Mouse (Mus musculus): ENCODE results near the gene Edem3. TPM values are rescaled to one million over a fixed set of nuclear protein-coding genes. Genes with fewer than 3 reads are reported as not detected.

Edem3 gene
- polyA plus RNA-seq, 2 experiments = 18.6 to 27.0 TPM

DNA sequence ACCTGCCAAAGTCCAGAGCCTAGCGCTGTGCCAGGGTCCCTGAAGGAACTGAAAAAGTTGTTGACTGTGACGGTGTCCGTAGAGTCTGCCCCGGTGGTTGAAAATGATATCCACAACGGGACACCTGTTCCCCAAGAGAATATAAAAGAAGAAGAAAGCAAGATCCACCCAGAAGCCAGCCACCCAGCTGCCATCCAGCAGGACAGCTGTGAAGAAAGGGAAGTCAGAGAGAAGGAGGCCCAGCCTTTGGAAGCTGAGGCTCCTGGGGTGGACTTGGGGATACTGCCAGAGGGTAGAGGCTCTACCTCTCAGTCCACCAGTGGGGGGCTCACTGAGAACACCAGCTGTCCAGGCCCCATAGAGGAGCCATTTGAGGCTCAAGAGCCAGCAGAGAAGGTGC is 37.5 kb upstream of the Edem3 start:
- Histone ChIP-seq H3K9me3 (ENCODE audit: control insufficient read depth, low read length) (no peaks in the 10 kb centered on the region), H3K4me1 (ENCODE audit: control insufficient read depth, insufficient read depth, low read length) (0 out of 2 replicates have a peak, but pooled peaks cover 4% of the 10 kb centered on the region), H3K4me3 (replicated peaks; ENCODE audit: low read length) (no peak overlapping the region), H3K9ac (ENCODE audit: low read depth, low read length, severe bottlenecking) (no peak overlapping the region), H3K27ac (replicated peaks; ENCODE audit: low read depth, low read length) (no peak overlapping the region), H3K36me3 (ENCODE audit: control insufficient read depth, insufficient read depth, low read length) (no peaks in the 10 kb centered on the region), H3K4me2 (replicated peaks; ENCODE audit: low read depth, low read length, severe bottlenecking) (no peak overlapping the region), H3K27me3 (ENCODE audit: control insufficient read depth, insufficient read depth, low read length) (no peaks in the 10 kb centered on the region)
- WGBS = 94% methylated on average over 5 of the region's 5 CpGs
- no peak for TF ChIP-seq POLR2A (IDR thresholded peaks at IDR 0.05; ENCODE audit: borderline replicate concordance, extremely low read depth, insufficient read depth, insufficient read length)
- no peak for DNase-seq (ENCODE audit: low spot score)
- ATAC-seq (ENCODE audit: low FRiP score, low read depth) = no peak

DNA sequence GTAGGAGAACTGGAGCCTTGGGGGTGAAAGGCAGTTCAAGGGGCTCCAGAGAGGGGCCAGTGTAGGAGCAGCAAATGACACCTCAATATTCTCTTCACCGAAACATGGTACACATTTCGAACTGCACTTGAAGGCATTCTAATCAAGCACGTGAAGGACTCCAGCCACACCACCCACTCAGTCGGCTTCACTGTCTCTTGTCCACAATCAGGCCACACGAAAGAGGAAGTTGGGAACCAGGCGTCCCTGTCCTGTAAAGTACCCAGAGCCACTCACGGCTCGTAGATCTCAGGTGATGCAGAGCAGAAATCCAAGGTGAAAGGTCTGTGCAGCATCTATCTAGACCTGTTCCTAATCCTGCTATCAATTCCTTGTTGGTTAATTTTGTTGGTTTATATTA is 36.6 kb upstream of the Edem3 start:
- DNase-seq (ENCODE audit: low spot score) (no peak), ATAC-seq (ENCODE audit: low FRiP score, low read depth) (no peak)
- 0 out of 2 replicates have a peak, but pooled peaks cover 4% of the 10 kb centered on the region for H3K4me1 ChIP-seq (ENCODE audit: control insufficient read depth, insufficient read depth, low read length)
- no peak for TF ChIP-seq POLR2A (IDR thresholded peaks at IDR 0.05; ENCODE audit: borderline replicate concordance, extremely low read depth, insufficient read depth, insufficient read length)
- 80% methylated on average over 8 of the region's 8 CpGs for WGBS
- H3K9ac ChIP-seq (ENCODE audit: low read depth, low read length, severe bottlenecking) = no peak overlapping the region
- no peaks in the 10 kb centered on the region for H3K27me3 ChIP-seq (ENCODE audit: control insufficient read depth, insufficient read depth, low read length)
- H3K4me3 ChIP-seq (replicated peaks; ENCODE audit: low read length) = no peak overlapping the region
- no peaks in the 10 kb centered on the region for H3K36me3 ChIP-seq (ENCODE audit: control insufficient read depth, insufficient read depth, low read length)
- H3K9me3 ChIP-seq (ENCODE audit: control insufficient read depth, low read length) = no peaks in the 10 kb centered on the region
- H3K4me2 ChIP-seq (replicated peaks; ENCODE audit: low read depth, low read length, severe bottlenecking) = no peak overlapping the region
- no peak overlapping the region for H3K27ac ChIP-seq (replicated peaks; ENCODE audit: low read depth, low read length)

DNA sequence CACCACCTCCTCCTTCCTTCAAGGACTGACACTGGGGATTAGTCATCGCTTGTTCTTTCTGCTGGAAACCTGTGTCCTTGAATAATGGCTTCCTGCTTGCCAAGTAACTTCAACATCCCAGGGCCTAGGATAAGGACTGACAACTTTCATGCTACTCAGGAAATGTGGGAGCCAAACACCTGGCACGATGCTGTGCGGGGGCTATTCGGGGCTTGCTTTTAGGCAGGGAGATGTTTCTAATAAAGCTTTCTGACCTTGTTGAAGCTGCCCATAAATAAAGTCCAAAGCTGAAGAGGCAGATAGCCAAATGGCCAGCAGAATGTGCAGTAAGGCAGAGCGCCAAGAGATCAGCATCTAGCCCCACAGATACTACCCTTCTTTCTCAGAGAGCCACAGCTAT is 35.3 kb upstream of the Edem3 start:
- Histone ChIP-seq H3K4me1 (ENCODE audit: control insufficient read depth, insufficient read depth, low read length) (0 out of 2 replicates have a peak, but pooled peaks cover 4% of the 10 kb centered on the region), H3K9ac (ENCODE audit: low read depth, low read length, severe bottlenecking) (no peak overlapping the region), H3K9me3 (ENCODE audit: control insufficient read depth, low read length) (no peaks in the 10 kb centered on the region), H3K27ac (replicated peaks; ENCODE audit: low read depth, low read length) (no peak overlapping the region), H3K4me2 (replicated peaks; ENCODE audit: low read depth, low read length, severe bottlenecking) (no peak overlapping the region), H3K27me3 (ENCODE audit: control insufficient read depth, insufficient read depth, low read length) (no peaks in the 10 kb centered on the region), H3K36me3 (ENCODE audit: control insufficient read depth, insufficient read depth, low read length) (no peaks in the 10 kb centered on the region), H3K4me3 (replicated peaks; ENCODE audit: low read length) (no peak overlapping the region)
- 55% methylated on average over 5 of the region's 5 CpGs for WGBS
- no peak for TF ChIP-seq POLR2A (IDR thresholded peaks at IDR 0.05; ENCODE audit: borderline replicate concordance, extremely low read depth, insufficient read depth, insufficient read length)
- ATAC-seq (ENCODE audit: low FRiP score, low read depth) (no peak), DNase-seq (ENCODE audit: low spot score) (no peak)

DNA sequence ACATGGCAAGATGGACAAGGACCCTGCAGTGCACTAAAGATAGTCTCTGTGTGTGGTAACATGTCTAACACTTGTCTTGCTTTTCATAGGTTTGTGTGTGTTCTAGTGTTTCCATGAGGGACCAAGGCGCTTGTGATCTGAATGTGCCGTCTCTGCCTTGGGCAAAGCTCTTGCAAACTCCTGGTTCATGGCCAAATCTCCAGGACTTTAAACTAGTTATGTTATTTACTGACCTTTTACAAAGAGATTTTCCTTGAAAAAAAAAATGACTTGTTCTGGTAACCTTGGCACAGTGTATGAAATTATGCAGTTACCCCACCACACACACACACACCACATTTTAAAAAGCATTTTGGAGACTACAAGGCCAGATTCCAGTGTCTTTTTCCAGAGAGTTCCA is 34.6 kb upstream of the Edem3 start:
- ATAC-seq (ENCODE audit: low FRiP score, low read depth) (no peak), DNase-seq (ENCODE audit: low spot score) (no peak)
- no peak for TF ChIP-seq POLR2A (IDR thresholded peaks at IDR 0.05; ENCODE audit: borderline replicate concordance, extremely low read depth, insufficient read depth, insufficient read length)
- Histone ChIP-seq H3K27ac (replicated peaks; ENCODE audit: low read depth, low read length) (no peak overlapping the region), H3K9me3 (ENCODE audit: control insufficient read depth, low read length) (no peaks in the 10 kb centered on the region), H3K9ac (ENCODE audit: low read depth, low read length, severe bottlenecking) (no peak overlapping the region), H3K36me3 (ENCODE audit: control insufficient read depth, insufficient read depth, low read length) (no peaks in the 10 kb centered on the region), H3K27me3 (ENCODE audit: control insufficient read depth, insufficient read depth, low read length) (no peaks in the 10 kb centered on the region), H3K4me1 (ENCODE audit: control insufficient read depth, insufficient read depth, low read length) (0 out of 2 replicates have a peak, but pooled peaks cover 4% of the 10 kb centered on the region), H3K4me3 (replicated peaks; ENCODE audit: low read length) (no peak overlapping the region), H3K4me2 (replicated peaks; ENCODE audit: low read depth, low read length, severe bottlenecking) (no peak overlapping the region)
- WGBS = 82% methylated on average over 2 of the region's 2 CpGs

DNA sequence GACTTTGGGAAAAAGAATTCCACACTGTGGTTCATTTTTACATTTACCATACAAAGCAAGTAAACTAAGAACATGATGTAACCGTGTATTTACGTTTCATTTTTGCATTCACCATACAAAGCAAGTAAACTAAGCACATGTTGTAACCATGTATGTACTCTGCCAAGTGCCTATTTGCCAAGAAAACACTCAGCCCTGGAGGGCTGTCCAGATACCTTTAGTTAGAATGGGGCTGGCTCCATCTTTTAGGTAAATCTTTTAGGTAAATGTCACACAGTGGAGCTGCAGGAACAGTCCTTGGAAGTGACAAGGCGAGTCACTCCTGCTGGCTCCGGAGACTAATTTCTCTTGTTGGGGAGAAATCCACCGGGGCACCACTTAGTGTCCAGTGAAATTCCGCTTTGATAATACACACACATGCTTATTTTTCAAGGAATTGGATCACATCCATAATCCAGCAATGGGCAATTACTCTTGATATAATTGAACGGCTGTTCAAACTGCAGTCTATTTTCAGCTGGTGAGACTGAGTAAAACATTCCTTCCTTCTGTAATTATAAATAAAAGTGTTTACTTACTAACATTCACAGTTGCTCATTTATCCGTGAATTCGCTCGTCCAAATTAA is 33.7 kb upstream of the Edem3 start:
- WGBS = 81% methylated on average over 10 of the region's 10 CpGs
- DNase-seq (ENCODE audit: low spot score) (no peak), ATAC-seq (ENCODE audit: low FRiP score, low read depth) (no peak)
- no peak overlapping the region for H3K27ac ChIP-seq (replicated peaks; ENCODE audit: low read depth, low read length)
- 0 out of 2 replicates have a peak, but pooled peaks cover 4% of the 10 kb centered on the region for H3K4me1 ChIP-seq (ENCODE audit: control insufficient read depth, insufficient read depth, low read length)
- H3K9ac ChIP-seq (ENCODE audit: low read depth, low read length, severe bottlenecking) = no peak overlapping the region
- no peak for TF ChIP-seq POLR2A (IDR thresholded peaks at IDR 0.05; ENCODE audit: borderline replicate concordance, extremely low read depth, insufficient read depth, insufficient read length)
- no peak overlapping the region for H3K4me2 ChIP-seq (replicated peaks; ENCODE audit: low read depth, low read length, severe bottlenecking)
- H3K27me3 ChIP-seq (ENCODE audit: control insufficient read depth, insufficient read depth, low read length) = no peaks in the 10 kb centered on the region
- no peak overlapping the region for H3K4me3 ChIP-seq (replicated peaks; ENCODE audit: low read length)
- no peaks in the 10 kb centered on the region for H3K36me3 ChIP-seq (ENCODE audit: control insufficient read depth, insufficient read depth, low read length)
- H3K9me3 ChIP-seq (ENCODE audit: control insufficient read depth, low read length) = no peaks in the 10 kb centered on the region
